Mouse (Mus musculus) hindbrain, postnatal 0 days (tissue): ENCODE data around the gene Rab17. TPM values are rescaled to one million over a fixed set of nuclear protein-coding genes. Genes with fewer than 3 reads are reported as not detected.

Experiments
- ATAC-seq: fragments of 200-750 bp; cut with Nextera tagmentation; 2 replicates; pipeline ENCODE4 v1.8.0; 2017; ENCODE audit warnings: mild to moderate bottlenecking, moderate TSS enrichment, moderate library complexity
- DNase-seq: peaks from one replicate; pipeline ENCODE4 v3.0.0-alpha.2; 2015; ENCODE audit warnings: low spot score
- H3K27ac ChIP-seq: fragments of 300-500 bp; sonication (generic); 2 replicates; pipeline ENCODE4 v1.5.1; 2014; ENCODE audit warnings: mild to moderate bottlenecking
- H3K27me3 ChIP-seq: fragments of 300-500 bp; sonication (generic); 2 replicates; pipeline ENCODE4 v1.6.1; 2014; ENCODE audit warnings: low read length, mixed read lengths; ENCODE audit not compliant: insufficient read depth
- H3K36me3 ChIP-seq: fragments of 300-500 bp; sonication (generic); 2 replicates; pipeline ENCODE4 v1.6.1; 2014; ENCODE audit warnings: low read length, mixed read lengths; ENCODE audit not compliant: insufficient read depth
- H3K4me1 ChIP-seq: fragments of 300-500 bp; sonication (generic); 2 replicates; pipeline ENCODE4 v1.6.1; 2014; ENCODE audit warnings: antibody characterized with exemption, low read length, mixed read lengths; ENCODE audit not compliant: insufficient read depth
- H3K4me2 ChIP-seq: fragments of 300-500 bp; sonication (generic); 2 replicates; pipeline ENCODE4 v1.6.1; 2014; ENCODE audit warnings: low read depth, mild to moderate bottlenecking, low read length, moderate library complexity, mixed read lengths
- H3K4me3 ChIP-seq: fragments of 300-500 bp; sonication (generic); 2 replicates; pipeline ENCODE4 v1.5.1; 2014; ENCODE audit warnings: low read length
- H3K9ac ChIP-seq: fragments of 300-500 bp; sonication (generic); replicated peaks from 2 replicates; pipeline ENCODE4 v1.6.1; 2014; ENCODE audit warnings: mild to moderate bottlenecking, low read length, moderate library complexity, mixed read lengths
- H3K9me3 ChIP-seq: fragments of 300-500 bp; sonication (generic); 2 replicates; pipeline ENCODE4 v1.6.1; 2016; ENCODE audit warnings: low read length, mixed read lengths
- CTCF ChIP-seq: IDR thresholded peaks from 2 replicates; pipeline ENCODE4 v1.5.1; 2016; ENCODE audit warnings: antibody characterized with exemption, control low read depth, low read depth
- WGBS: fragments of 180-500 bp; shearing (Covaris S2); extraction: QIAGEN DNeasy Blood & Tissue Kit; methylation state at CpG from one replicate; pipeline ENCODE4 v1.1.7; 2014; 5-methylcytosine and 5-hydroxymethylcytosine counted together
- polyA plus RNA-seq: library from polyadenylated mRNA; unstranded; fragments of >200 nt; fragmentation: Nextera tagmentation; extraction: Ambion mirVana; gene quantifications from 2 replicates; pipeline ENCODE4 v1.2.1, GENCODE M21; 2015
- total RNA-seq: library from RNA; depleted of rRNA; stranded (reverse); fragments of >200 nt; gene quantifications from 2 replicates; pipeline ENCODE4 v1.2.3, GENCODE M21; 2014; rRNA removed

The Rab17 gene
- total and polyA plus RNA-seq, 2 experiments from 2014 or later: not detected

- WGBS: 93% methylated on average over 9 of the region's 9 CpGs
- ATAC-seq (no peak), DNase-seq (no peak)
- Histone ChIP-seq H3K9me3 (no peaks in the 10 kb centered on the region), H3K27me3 (no peaks in the 10 kb centered on the region), H3K36me3 (no peaks in the 10 kb centered on the region), H3K27ac (no peak overlapping the region), H3K4me2 (no peak overlapping the region), H3K9ac (no peak overlapping the region), H3K4me1 (no peaks in the 10 kb centered on the region), H3K4me3 (no peak overlapping the region)
- no peak for TF ChIP-seq CTCF
Measured at GRCm38 (mm10) chr1:90921687-90922086, 47.8 kb downstream of the Rab17 start.

GRCm38 (mm10) chr1:90917509-90917908 is 52.0 kb downstream of the Rab17 start:
- H3K4me1 ChIP-seq: peaks cover 9% of the 10 kb centered on the region
- H3K36me3 ChIP-seq: no peaks in the 10 kb centered on the region
- TF ChIP-seq CTCF: no peak
- H3K9ac ChIP-seq: no peak overlapping the region
- H3K27ac ChIP-seq: no peak overlapping the region
- H3K27me3 ChIP-seq: no peaks in the 10 kb centered on the region
- ATAC-seq (no peak), DNase-seq (peak; percentile 49)
- no peak overlapping the region for H3K4me3 ChIP-seq
- 61% methylated on average over 6 of the region's 6 CpGs for WGBS
- no peak overlapping the region for H3K4me2 ChIP-seq
- H3K9me3 ChIP-seq: no peaks in the 10 kb centered on the region

- ATAC-seq: peak; percentile 25; the same call in 1 of the 2 replicates
- Histone ChIP-seq H3K27ac (no peak within 1 kb of the TSS), H3K4me2 (peak within 1 kb of the TSS; percentile 49), H3K9ac (no peak within 1 kb of the TSS), H3K27me3 (no peaks in the 10 kb centered on the region), H3K36me3 (no peaks in the 10 kb centered on the region), H3K9me3 (no peaks in the 10 kb centered on the region), H3K4me3 (peak within 1 kb of the TSS; percentile 14), H3K4me1 (peaks cover 9% of the 10 kb centered on the region)
- peak; percentile 70 for DNase-seq
- TF ChIP-seq CTCF: no peak
- 11% methylated on average over 18 of the region's 18 CpGs for WGBS
Measured at GRCm38 (mm10) chr1:90914948-90915569, 54.4 kb downstream of the Rab17 start, which contains the start of gene Mlph. TSS of gene Mlph (plus strand) at chr1:90915085.

- Histone ChIP-seq H3K36me3 (no peaks in the 10 kb centered on the region), H3K27me3 (no peaks in the 10 kb centered on the region), H3K4me1 (peaks cover 13% of the 10 kb centered on the region), H3K9ac (no peak overlapping the region), H3K4me3 (no peak overlapping the region), H3K27ac (no peak overlapping the region), H3K4me2 (no peak overlapping the region), H3K9me3 (no peaks in the 10 kb centered on the region)
- TF ChIP-seq CTCF: no peak
- peak; percentile 21; the same call in 1 of the 2 replicates for ATAC-seq
- peak; percentile 38 for DNase-seq
- 36% methylated on average over 6 of the region's 6 CpGs for WGBS
Measured at GRCm38 (mm10) chr1:90913231-90913630, 56.2 kb downstream of the Rab17 start.

- Histone ChIP-seq H3K9me3 (no peaks in the 10 kb centered on the region), H3K36me3 (no peaks in the 10 kb centered on the region), H3K4me2 (peak overlapping the region; percentile 40), H3K27ac (no peak overlapping the region), H3K4me1 (peaks cover 4% of the 10 kb centered on the region; the same call in 1 of the 2 replicates), H3K27me3 (no peaks in the 10 kb centered on the region), H3K4me3 (no peak overlapping the region), H3K9ac (no peak overlapping the region)
- peak; percentile 65 for TF ChIP-seq CTCF
- DNase-seq (peak; percentile 53), ATAC-seq (peak; percentile 65)
- WGBS: 22% methylated on average over 17 of the region's 17 CpGs
Measured at GRCm38 (mm10) chr1:90909631-90910152, 59.8 kb downstream of the Rab17 start.

GRCm38 (mm10) chr1:90909161-90909560 is 60.3 kb downstream of the Rab17 start:
- no peaks in the 10 kb centered on the region for H3K9me3 ChIP-seq
- ATAC-seq (0 out of 2 replicates have a peak, but pooled peaks have one; percentile 30), DNase-seq (peak; percentile 65)
- peak overlapping the region; percentile 40; the same call in 1 of the 2 replicates for H3K4me2 ChIP-seq
- no peak for TF ChIP-seq CTCF
- no peaks in the 10 kb centered on the region for H3K36me3 ChIP-seq
- peaks cover 4% of the 10 kb centered on the region; the same call in 1 of the 2 replicates for H3K4me1 ChIP-seq
- H3K9ac ChIP-seq: no peak overlapping the region
- H3K27me3 ChIP-seq: no peaks in the 10 kb centered on the region
- H3K27ac ChIP-seq: no peak overlapping the region
- H3K4me3 ChIP-seq: no peak overlapping the region

Other genes with a start within 250 kb of the Rab17 start
- 15.9 and 19.2 TPM in 2 replicates for gene Col6a3, start 125.7 kb downstream of the Rab17 start, total RNA-seq
- gene Col6a3, start 125.7 kb downstream of the Rab17 start, polyA plus RNA-seq: 4.9 and 5.2 TPM in 2 replicates
- gene Mlph, start 54.6 kb downstream of the Rab17 start, total RNA-seq: 0.63 and 0.72 TPM in 2 replicates
- 0.19 and 0.51 TPM in 2 replicates for gene Mlph, start 54.6 kb downstream of the Rab17 start, polyA plus RNA-seq
- not detected in 2 replicates for gene Prlh, start 16.6 kb downstream of the Rab17 start, total RNA-seq
- gene Prlh, start 16.6 kb downstream of the Rab17 start, polyA plus RNA-seq: 1.5 and 1.8 TPM in 2 replicates
- gene Lrrfip1, start 29.1 kb upstream of the Rab17 start, total RNA-seq: 20.5 and 26.9 TPM in 2 replicates
- gene Lrrfip1, start 29.1 kb upstream of the Rab17 start, polyA plus RNA-seq: 37.5 and 37.8 TPM in 2 replicates
- not detected in 2 replicates for gene Rbm44, start 175.4 kb upstream of the Rab17 start, total RNA-seq
- 0.11 and 0.25 TPM in 2 replicates for gene Rbm44, start 175.4 kb upstream of the Rab17 start, polyA plus RNA-seq
- 44.1 and 48.4 TPM in 2 replicates for gene Ramp1, start 210.2 kb upstream of the Rab17 start, total RNA-seq
- gene Ramp1, start 210.2 kb upstream of the Rab17 start, polyA plus RNA-seq: 44.7 and 46.8 TPM in 2 replicates